Mouse (Mus musculus): ENCODE results near the gene Ntmt1.

DNA sequence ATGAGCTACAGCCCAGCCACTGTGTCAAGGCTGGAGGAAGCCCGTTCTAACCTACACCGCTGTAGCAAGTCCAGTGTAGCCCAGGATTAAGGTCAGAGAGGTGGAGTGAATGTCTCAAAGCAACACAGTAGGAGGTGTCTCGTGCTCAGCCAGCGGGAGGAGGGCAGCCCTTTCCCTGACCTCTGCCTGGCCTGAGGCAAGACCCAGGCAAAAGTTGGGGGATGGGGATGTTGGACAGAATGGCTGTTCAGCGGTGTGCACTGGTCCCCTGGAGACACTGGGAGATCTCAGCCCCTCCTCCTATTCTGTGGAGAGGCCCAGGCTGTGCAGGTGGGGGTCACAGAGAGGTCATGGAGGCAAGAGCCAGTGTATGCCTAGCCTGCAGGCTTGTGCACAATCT is 28.4 kb upstream of the Ntmt1 start:
- TF ChIP-seq POLR2A (IDR thresholded peaks at IDR 0.05; ENCODE audit: low read depth, low read length) (no peak), CTCF (IDR thresholded peaks at IDR 0.05; ENCODE audit: extremely low read depth, insufficient read length, insufficient replicate concordance, low read depth, low read length) (no peak)
